Mouse (Mus musculus) heart, embryonic 14.5 days (tissue): ENCODE measurements at regions not wholly inside any gene's neighbourhood (a gene's known extent, or its start where the extent isn't known, plus 50 kb on each side); places are given as distances from the start of the nearest gene placed in this dataset.

Experiments
- ATAC-seq: fragments of 200-750 bp; cut with Nextera tagmentation; 2 replicates; pipeline ENCODE4 v1.8.0; 2017; ENCODE audit warnings: low read depth, moderate TSS enrichment; ENCODE audit not compliant: insufficient number of reproducible peaks, insufficient read depth, low FRiP score
- H3K27ac ChIP-seq, 2 experiments: fragments of 200-500 bp in 1 of 2; fragments of 300-500 bp in 1 of 2; sonication (generic) in 1 of 2; replicated peaks in 1 of 2; 2 replicates each; pipeline ENCODE4 v1.5.1; 2012 to 2014; ENCODE audit warnings: low read depth in 2 of 2, low read length in 2 of 2, control low read depth in 1 of 2, mild to moderate bottlenecking in 1 of 2, mixed read lengths in 1 of 2; ENCODE audit not compliant: control insufficient read depth in 1 of 2, insufficient read depth in 1 of 2
- H3K27me3 ChIP-seq: fragments of 300-500 bp; sonication (generic); 2 replicates; pipeline ENCODE4 v1.6.1; 2014; ENCODE audit warnings: mild to moderate bottlenecking, low read length, control low read depth; ENCODE audit not compliant: control insufficient read depth, insufficient read depth
- H3K36me3 ChIP-seq: fragments of 300-500 bp; sonication (generic); 2 replicates; pipeline ENCODE4 v1.6.1; 2014; ENCODE audit warnings: mild to moderate bottlenecking, control low read depth, low read length, mixed read lengths; ENCODE audit not compliant: control insufficient read depth, insufficient read depth
- H3K4me1 ChIP-seq, 2 experiments: fragments of 200-500 bp in 1 of 2; fragments of 300-500 bp in 1 of 2; sonication (generic) in 1 of 2; 2 replicates each; pipeline ENCODE4 v1.6.1; 2012 to 2014; ENCODE audit warnings: low read length in 2 of 2, control low read depth in 1 of 2, mixed read lengths in 1 of 2; ENCODE audit not compliant: control insufficient read depth in 2 of 2, insufficient read depth in 2 of 2
- H3K4me2 ChIP-seq: fragments of 300-500 bp; sonication (generic); 2 replicates; pipeline ENCODE4 v1.6.1; 2014; ENCODE audit warnings: mild to moderate bottlenecking, low read length
- H3K4me3 ChIP-seq, 2 experiments: fragments of 200-500 bp in 1 of 2; fragments of 300-500 bp in 1 of 2; sonication (generic) in 1 of 2; 2 replicates each; pipeline ENCODE4 v1.5.1; 2012 to 2014; ENCODE audit warnings: low read length in 2 of 2, mild to moderate bottlenecking in 2 of 2, control low read depth in 1 of 2, low read depth in 1 of 2, moderate library complexity in 1 of 2; ENCODE audit not compliant: control insufficient read depth in 1 of 2, insufficient read depth in 1 of 2
- H3K9ac ChIP-seq: fragments of 300-500 bp; sonication (generic); 2 replicates; pipeline ENCODE4 v1.6.1; 2014; ENCODE audit warnings: mild to moderate bottlenecking, low read length
- H3K9me3 ChIP-seq: fragments of 300-500 bp; sonication (generic); 2 replicates; pipeline ENCODE4 v1.6.1; 2016; ENCODE audit warnings: low read length, control low read depth; ENCODE audit not compliant: control insufficient read depth
- WGBS: fragments of 180-500 bp; shearing (Covaris S2); extraction: QIAGEN DNeasy Blood & Tissue Kit; methylation state at CpG from one replicate; pipeline ENCODE4 v1.1.7; 2014; 5-methylcytosine and 5-hydroxymethylcytosine counted together

GRCm38 (mm10) chr4:105702036-105702435, 87.6 kb upstream of the Gm12728 start:
- Histone ChIP-seq H3K27ac (no peak overlapping the region), H3K9me3 (no peaks in the 10 kb centered on the region), H3K4me3 (no peak overlapping the region), H3K9ac (no peak overlapping the region), H3K4me2 (no peak overlapping the region), H3K36me3 (no peaks in the 10 kb centered on the region), H3K4me1 (no peaks in the 10 kb centered on the region), H3K27me3 (no peaks in the 10 kb centered on the region)
- 78% methylated on average over 3 of the region's 3 CpGs for WGBS
- no peak for ATAC-seq

DNA sequence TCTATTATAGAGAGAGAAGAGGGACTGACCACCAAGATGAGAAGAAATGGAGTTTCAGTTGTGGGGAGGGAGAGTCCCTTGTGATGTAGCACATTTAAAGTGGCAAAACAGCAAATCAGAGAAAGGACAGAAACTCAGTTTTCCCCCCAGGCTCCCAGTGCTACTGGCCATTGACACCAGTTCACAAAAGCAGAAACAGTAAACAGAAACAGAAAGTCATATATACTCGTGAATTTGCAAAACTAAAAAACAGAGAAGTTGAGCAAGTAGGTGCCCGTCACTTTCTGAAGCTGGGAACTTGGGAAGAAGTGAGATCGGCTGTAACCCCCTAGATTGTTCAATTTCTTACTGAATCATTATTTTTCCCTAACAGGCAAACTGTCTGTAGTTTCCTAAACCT, 86.3 kb upstream of the Gm12728 start:
- Histone ChIP-seq H3K27ac (no peak overlapping the region), H3K4me2 (no peak overlapping the region), H3K27me3 (no peaks in the 10 kb centered on the region), H3K4me1 (no peaks in the 10 kb centered on the region), H3K36me3 (no peaks in the 10 kb centered on the region), H3K9me3 (no peaks in the 10 kb centered on the region), H3K4me3 (no peak overlapping the region), H3K9ac (no peak overlapping the region)
- no peak for ATAC-seq
- WGBS = 71% methylated on average over 3 of the region's 3 CpGs

DNA sequence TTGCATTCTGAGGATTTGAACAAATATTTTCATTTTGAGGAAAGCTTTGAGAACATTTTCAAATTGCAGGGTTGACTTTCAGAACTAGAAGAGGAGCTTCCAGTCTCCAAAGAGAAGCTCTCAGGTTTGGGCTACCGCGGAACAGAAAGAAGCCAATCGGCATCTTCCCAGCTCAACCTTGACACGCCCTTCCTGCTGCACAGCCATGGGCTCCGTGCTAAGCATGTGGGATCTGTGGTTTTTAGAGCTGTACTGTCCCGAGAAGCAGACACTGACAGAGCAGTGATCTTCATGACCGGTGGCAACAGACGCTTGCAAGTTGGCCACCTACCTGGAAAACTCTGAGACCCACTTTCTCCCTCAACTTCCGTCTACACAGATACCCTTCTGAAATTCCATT, 85.4 kb upstream of the Gm12728 start:
- Histone ChIP-seq H3K4me3 (no peak overlapping the region), H3K9me3 (no peaks in the 10 kb centered on the region), H3K9ac (no peak overlapping the region), H3K4me2 (no peak overlapping the region), H3K4me1 (no peaks in the 10 kb centered on the region), H3K27ac (no peak overlapping the region), H3K36me3 (no peaks in the 10 kb centered on the region), H3K27me3 (no peaks in the 10 kb centered on the region)
- 83% methylated on average over 9 of the region's 9 CpGs for WGBS
- ATAC-seq = no peak

DNA sequence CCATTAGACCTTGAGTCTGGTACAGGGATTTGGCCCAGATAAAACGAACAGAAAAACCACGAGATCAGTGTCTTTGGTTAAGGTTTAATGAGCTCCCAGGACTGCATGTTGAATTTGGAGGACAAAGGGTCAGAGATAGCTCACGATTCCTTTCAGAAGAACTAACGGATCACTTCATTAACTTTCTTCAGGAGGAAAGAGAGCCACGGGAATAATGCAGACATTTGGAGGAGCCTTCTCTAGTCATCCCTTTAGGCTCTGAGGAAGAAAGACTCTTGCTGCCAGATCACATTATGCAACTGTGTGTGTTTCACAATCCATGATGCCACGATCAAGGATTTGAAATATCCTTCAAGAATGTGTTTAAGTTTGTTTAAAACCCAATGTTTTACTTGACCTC, 83.7 kb upstream of the Gm12728 start:
- H3K9me3 ChIP-seq = no peaks in the 10 kb centered on the region
- ATAC-seq = no peak
- no peaks in the 10 kb centered on the region for H3K36me3 ChIP-seq
- H3K9ac ChIP-seq = no peak overlapping the region
- no peak overlapping the region for H3K4me3 ChIP-seq
- H3K4me2 ChIP-seq = no peak overlapping the region
- WGBS = 76% methylated on average over 6 of the region's 6 CpGs
- H3K27me3 ChIP-seq = no peaks in the 10 kb centered on the region
- H3K27ac ChIP-seq = no peak overlapping the region
- no peaks in the 10 kb centered on the region for H3K4me1 ChIP-seq

GRCm38 (mm10) chr4:105708080-105708796, 81.4 kb upstream of the Gm12728 start:
- WGBS = 82% methylated on average over 13 of the region's 13 CpGs
- ATAC-seq = no peak

GRCm38 (mm10) chr4:105713956-105714355, 75.7 kb upstream of the Gm12728 start:
- ATAC-seq = no peak
- 86% methylated on average over 6 of the region's 6 CpGs for WGBS
- no peaks in the 10 kb centered on the region for H3K27me3 ChIP-seq
- H3K4me1 ChIP-seq = no peaks in the 10 kb centered on the region
- no peak overlapping the region for H3K4me3 ChIP-seq
- no peak overlapping the region for H3K9ac ChIP-seq
- no peaks in the 10 kb centered on the region for H3K36me3 ChIP-seq
- H3K27ac ChIP-seq = no peak overlapping the region
- H3K4me2 ChIP-seq = no peak overlapping the region
- peaks cover 4% of the 10 kb centered on the region; the same call in 1 of the 2 replicates for H3K9me3 ChIP-seq

More at GRCm38 (mm10) chr4:105708080-105708796, 81.4 kb upstream of the Gm12728 start:
- Histone ChIP-seq H3K4me3 (no peak overlapping the region), H3K27ac (no peak overlapping the region), H3K4me2 (no peak overlapping the region), H3K9ac (no peak overlapping the region), H3K36me3 (no peaks in the 10 kb centered on the region), H3K9me3 (peaks cover 4% of the 10 kb centered on the region; the same call in 1 of the 2 replicates), H3K27me3 (no peaks in the 10 kb centered on the region), H3K4me1 (no peaks in the 10 kb centered on the region)

- ATAC-seq = no peak
- Histone ChIP-seq H3K4me3 (no peak overlapping the region), H3K4me1 (no peaks in the 10 kb centered on the region), H3K4me2 (no peak overlapping the region), H3K9ac (no peak overlapping the region), H3K36me3 (no peaks in the 10 kb centered on the region), H3K9me3 (no peaks in the 10 kb centered on the region; the same call in 1 of the 2 replicates), H3K27me3 (no peaks in the 10 kb centered on the region), H3K27ac (no peak overlapping the region)
- 62% methylated on average over 5 of the region's 5 CpGs for WGBS
Observed at GRCm38 (mm10) chr4:105718080-105718479, 71.6 kb upstream of the Gm12728 start.

DNA sequence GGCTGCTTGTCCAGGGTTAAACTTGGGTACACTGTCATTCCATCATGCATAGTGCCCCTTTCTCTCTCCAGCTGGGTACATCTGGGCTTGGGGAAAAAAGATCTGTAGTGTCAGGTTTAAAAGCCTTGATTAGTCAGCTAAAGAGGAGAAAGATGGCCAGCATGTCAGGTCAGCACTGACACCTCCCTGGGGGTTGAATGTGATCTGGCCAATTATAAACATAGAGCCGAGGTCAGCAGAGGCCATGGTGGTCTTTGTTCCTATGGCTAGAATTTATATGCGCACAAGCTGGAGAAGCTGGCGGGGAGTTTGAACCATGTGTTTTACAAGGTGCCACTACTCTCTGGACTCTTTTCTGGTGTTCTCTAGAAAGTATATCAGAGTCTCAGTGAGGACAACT, 61.0 kb upstream of the Gm12728 start:
- 86% methylated on average over 3 of the region's 3 CpGs for WGBS
- ATAC-seq = no peak

More for the DNA sequence above, 61.0 kb upstream of the Gm12728 start:
- H3K4me3 ChIP-seq = no peak overlapping the region
- H3K4me1 ChIP-seq = no peaks in the 10 kb centered on the region
- H3K4me2 ChIP-seq = no peak overlapping the region
- H3K27me3 ChIP-seq = no peaks in the 10 kb centered on the region
- no peaks in the 10 kb centered on the region for H3K9me3 ChIP-seq
- H3K27ac ChIP-seq = no peak overlapping the region
- no peak overlapping the region for H3K9ac ChIP-seq
- no peaks in the 10 kb centered on the region for H3K36me3 ChIP-seq
